Mouse (Mus musculus) G1E (cell line): ENCODE measurements around the gene Mxd1. TPM values are rescaled to one million over a fixed set of nuclear protein-coding genes. Genes with fewer than 3 reads are reported as not detected.

ENCODE experiments used
- ATAC-seq: 2 replicates; pipeline ENCODE4 v1.8.0; 2016; ENCODE audit warnings: mild to moderate bottlenecking; ENCODE audit not compliant: insufficient number of reproducible peaks, poor library complexity, low FRiP score, severe bottlenecking; ENCODE audit errors: extremely low read depth
- DNase-seq: peaks from one replicate; pipeline ENCODE4 v3.0.0; 2012; ENCODE audit warnings: low spot score
- H3K27me3 ChIP-seq: 2 replicates; pipeline ENCODE4 v1.6.1; 2012; ENCODE audit warnings: mild to moderate bottlenecking, low read length, inconsistent platforms; ENCODE audit not compliant: insufficient read depth
- H3K36me3 ChIP-seq: replicated peaks from 2 replicates; pipeline ENCODE3; 2012; ENCODE audit warnings: mild to moderate bottlenecking, inconsistent platforms
- H3K4me1 ChIP-seq: 2 replicates; pipeline ENCODE4 v1.6.1; 2012; ENCODE audit warnings: low read depth, low read length, inconsistent platforms, mixed read lengths; ENCODE audit not compliant: insufficient read depth
- H3K4me3 ChIP-seq: 2 replicates; pipeline ENCODE4 v1.5.1; 2012; ENCODE audit warnings: low read depth, mild to moderate bottlenecking, inconsistent platforms, low read length, moderate library complexity, mixed read lengths
- H3K9me3 ChIP-seq: replicated peaks from 2 replicates; pipeline ENCODE4 v1.6.1; 2012; ENCODE audit warnings: inconsistent platforms
- CTCF ChIP-seq: IDR thresholded peaks from 2 replicates; pipeline ENCODE4 v1.5.1; 2012; ENCODE audit warnings: low read depth, low read length, inconsistent platforms, mixed read lengths
- GATA1 ChIP-seq: IDR thresholded peaks from 2 replicates; pipeline ENCODE4 v1.6.1; 2012; ENCODE audit warnings: borderline replicate concordance, low read length, inconsistent platforms, mixed read lengths
- GATA2 ChIP-seq: IDR thresholded peaks from 2 replicates; pipeline ENCODE4 v1.6.1; 2012; ENCODE audit warnings: low read depth, low read length, inconsistent platforms, borderline replicate concordance
- POLR2AphosphoS5 ChIP-seq: IDR thresholded peaks from 2 replicates; pipeline ENCODE4 v1.6.1; 2012; ENCODE audit warnings: low read depth, low read length, inconsistent platforms; ENCODE audit not compliant: insufficient replicate concordance
- TAL1 ChIP-seq: conservative IDR thresholded peaks from 2 replicates; pipeline ENCODE4 v1.6.1; 2012; ENCODE audit warnings: low read depth, low read length, inconsistent platforms, mixed read lengths
- polyA plus RNA-seq: library from polyadenylated mRNA; stranded (reverse); fragments of >175 nt; gene quantifications from 2 replicates; pipeline ENCODE4 v1.2.3, GENCODE M21; 2012
- total RNA-seq, 2 experiments: library from RNA; stranded (forward) in 1 of 2; stranded (reverse) in 1 of 2; fragments of 200-1000 nt in 1 of 2; fragments of >200 nt in 1 of 2; fragmentation: Nextera tagmentation in 1 of 2; gene quantifications; 2 replicates each; pipeline ENCODE4 v1.2.3; 2014 to 2017

The Mxd1 gene
- total and polyA plus RNA-seq, 3 experiments, result 6.6 to 116 (median 72.4) TPM

DNA sequence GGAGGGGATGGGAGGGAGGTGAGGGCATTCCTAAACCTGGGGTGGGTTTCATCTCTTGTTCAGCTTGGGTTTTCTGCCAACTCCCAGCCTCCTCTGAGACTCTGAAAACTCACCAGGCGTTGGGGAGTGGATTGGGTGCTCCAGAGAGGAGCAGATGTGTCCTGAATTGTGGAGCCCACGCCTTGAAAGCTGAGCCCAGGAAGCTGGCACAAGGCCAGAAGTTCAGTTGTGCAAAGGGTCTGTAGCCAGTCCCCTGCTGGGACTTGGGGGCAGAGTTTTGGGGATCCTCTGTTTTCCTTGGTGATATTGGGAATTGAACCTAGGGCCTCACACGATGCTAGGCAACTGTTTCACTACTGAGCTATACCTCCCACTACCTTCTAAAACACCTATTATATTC is 38.8 kb downstream of the Mxd1 start:
- H3K4me1 ChIP-seq, result peaks cover 8% of the 10 kb centered on the region
- DNase-seq (no peak), ATAC-seq (no peak)
- peaks cover 41% of the 10 kb centered on the region for H3K27me3 ChIP-seq
- no peaks in the 10 kb centered on the region for H3K9me3 ChIP-seq
- TF ChIP-seq TAL1, result no peak
- TF ChIP-seq POLR2AphosphoS5, result no peak
- TF ChIP-seq CTCF, result no peak
- H3K4me3 ChIP-seq, result no peak overlapping the region
- H3K36me3 ChIP-seq, result no peaks in the 10 kb centered on the region

- DNase-seq, result no peak
- ATAC-seq, result no peak
- H3K4me1 ChIP-seq, result peaks cover 8% of the 10 kb centered on the region
- H3K36me3 ChIP-seq, result no peaks in the 10 kb centered on the region
- H3K9me3 ChIP-seq, result no peaks in the 10 kb centered on the region
- peaks cover 61% of the 10 kb centered on the region for H3K27me3 ChIP-seq
- TF ChIP-seq POLR2AphosphoS5, result no peak
- TF ChIP-seq CTCF, result no peak
- no peak for TF ChIP-seq GATA2
- TF ChIP-seq GATA1, result no peak
- no peak for TF ChIP-seq TAL1
- no peak within 1 kb of the TSS for H3K4me3 ChIP-seq
Measured at GRCm38 (mm10) chr6:86627946-86628345, 41.0 kb downstream of the Mxd1 start, which contains the start of gene Asprv1. Asprv1 (plus strand) TSS chr6:86628164.

DNA sequence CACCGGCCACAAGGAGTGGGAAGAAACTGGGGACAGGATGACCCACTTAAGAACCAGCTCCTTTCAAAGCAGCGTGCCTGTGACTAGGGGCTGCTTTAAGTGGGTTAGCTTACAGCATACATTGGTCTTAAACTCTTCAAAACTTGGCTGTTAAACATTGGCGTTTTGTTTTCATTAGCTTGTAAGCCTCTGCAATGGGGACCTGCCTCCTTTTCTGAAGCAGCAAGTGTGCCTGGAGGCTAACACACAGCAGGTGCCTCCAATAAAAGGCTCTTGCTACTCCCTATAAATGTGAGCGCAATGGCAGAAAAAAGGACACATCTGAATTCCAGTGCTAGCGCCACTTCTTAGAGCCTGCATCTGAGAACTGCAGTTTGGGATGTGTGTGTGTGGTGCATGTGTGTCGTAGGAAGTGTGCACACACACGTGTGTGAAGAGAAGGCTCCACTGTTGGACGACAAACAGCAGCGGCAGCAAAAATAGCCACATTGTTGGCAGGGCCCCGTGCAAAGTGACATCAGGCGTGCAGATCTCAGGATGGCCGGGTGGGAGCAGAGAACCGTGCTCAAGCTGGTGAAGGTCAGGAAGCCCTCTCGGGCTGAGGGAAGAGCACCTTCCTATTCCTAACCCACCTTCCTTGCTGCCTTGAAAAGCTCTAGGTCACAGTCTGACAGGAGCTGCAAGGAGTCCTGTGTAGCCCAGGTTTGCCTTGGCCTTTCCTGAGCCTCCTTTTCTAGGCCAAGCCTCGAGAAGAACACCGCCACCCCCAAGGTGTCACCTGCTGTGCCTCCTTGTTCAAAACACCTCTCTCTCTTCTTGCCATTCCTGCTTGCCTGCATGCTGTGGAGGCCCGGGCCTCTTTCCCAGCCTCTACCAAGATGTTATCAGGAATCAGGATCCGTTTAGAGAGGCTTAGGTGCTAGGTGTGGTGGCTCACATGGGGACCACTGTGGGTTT is 44.6 kb downstream of the Mxd1 start:
- H3K4me3 ChIP-seq, result no peak overlapping the region
- no peak for DNase-seq
- no peaks in the 10 kb centered on the region for H3K9me3 ChIP-seq
- TF ChIP-seq POLR2AphosphoS5 (no peak), CTCF (no peak), TAL1 (no peak), GATA1 (no peak), GATA2 (no peak)
- H3K4me1 ChIP-seq, result peaks cover 7% of the 10 kb centered on the region; the same call in 1 of the 2 replicates
- ATAC-seq, result no peak
- no peaks in the 10 kb centered on the region for H3K36me3 ChIP-seq
- peaks cover 80% of the 10 kb centered on the region for H3K27me3 ChIP-seq

- no peak for TF ChIP-seq CTCF
- no peak for TF ChIP-seq POLR2AphosphoS5
- no peak for TF ChIP-seq GATA1
- TF ChIP-seq TAL1, result no peak
- no peak for TF ChIP-seq GATA2
- H3K9me3 ChIP-seq, result no peaks in the 10 kb centered on the region
- ATAC-seq (no peak), DNase-seq (no peak)
- no peaks in the 10 kb centered on the region for H3K36me3 ChIP-seq
- peaks cover 6% of the 10 kb centered on the region; the same call in 1 of the 2 replicates for H3K4me1 ChIP-seq
- no peak overlapping the region for H3K4me3 ChIP-seq
- H3K27me3 ChIP-seq, result peaks cover 75% of the 10 kb centered on the region
Measured at GRCm38 (mm10) chr6:86623201-86623600, 45.8 kb downstream of the Mxd1 start.

GRCm38 (mm10) chr6:86615301-86615700 is 53.7 kb downstream of the Mxd1 start:
- Histone ChIP-seq H3K9me3 (no peaks in the 10 kb centered on the region), H3K36me3 (no peaks in the 10 kb centered on the region), H3K27me3 (peaks cover 65% of the 10 kb centered on the region), H3K4me1 (peaks cover 6% of the 10 kb centered on the region), H3K4me3 (no peak overlapping the region)
- DNase-seq (no peak), ATAC-seq (no peak)
- TF ChIP-seq TAL1, result no peak
- TF ChIP-seq GATA1, result no peak
- TF ChIP-seq POLR2AphosphoS5, result no peak
- no peak for TF ChIP-seq GATA2
- no peak for TF ChIP-seq CTCF

DNA sequence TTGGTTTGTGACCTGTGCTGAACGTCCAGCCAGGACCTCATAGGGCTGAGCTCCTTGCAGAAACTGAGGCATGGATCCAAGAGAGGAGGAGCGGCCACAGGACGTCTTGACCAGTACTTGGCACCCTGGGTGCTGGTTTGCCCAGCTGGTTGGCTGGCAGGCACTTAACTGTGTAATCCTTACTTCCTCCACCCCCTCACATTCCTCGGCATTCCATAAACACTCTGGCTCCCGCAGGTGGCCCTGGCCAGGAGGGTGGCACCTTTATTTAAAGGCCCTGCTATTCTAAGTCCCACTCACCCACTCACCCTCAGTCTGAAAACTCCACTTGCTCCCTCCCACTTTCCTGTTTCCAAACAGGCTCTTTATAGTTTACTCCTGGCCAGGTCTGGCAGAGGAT is 58.2 kb downstream of the Mxd1 start:
- no peaks in the 10 kb centered on the region for H3K36me3 ChIP-seq
- peaks cover 45% of the 10 kb centered on the region for H3K27me3 ChIP-seq
- H3K4me1 ChIP-seq, result peaks cover 11% of the 10 kb centered on the region
- DNase-seq (no peak), ATAC-seq (no peak)
- no peak overlapping the region for H3K4me3 ChIP-seq
- H3K9me3 ChIP-seq, result no peaks in the 10 kb centered on the region
- TF ChIP-seq POLR2AphosphoS5, result no peak
- no peak for TF ChIP-seq GATA1
- no peak for TF ChIP-seq CTCF
- no peak for TF ChIP-seq GATA2

DNA sequence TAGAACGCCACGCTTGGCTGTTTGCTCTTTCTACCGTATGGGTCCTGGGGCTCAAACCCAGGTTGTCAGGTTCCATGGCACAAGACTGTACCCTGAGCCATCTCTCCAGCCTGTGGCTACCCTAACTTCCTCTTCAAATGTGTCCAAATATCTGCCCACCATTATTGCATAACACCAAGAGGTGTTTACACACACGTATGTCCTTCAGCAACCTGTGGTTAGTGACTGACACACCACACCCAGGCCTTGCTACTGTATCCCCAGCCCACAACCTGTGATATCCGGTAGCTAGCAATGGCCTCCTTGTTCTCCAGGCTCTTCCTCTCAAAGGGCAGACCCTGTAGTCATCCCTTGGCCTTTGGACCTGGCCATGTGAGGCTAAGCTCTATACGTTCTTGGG is 59.7 kb downstream of the Mxd1 start:
- no peaks in the 10 kb centered on the region for H3K36me3 ChIP-seq
- TF ChIP-seq TAL1 (no peak), GATA1 (no peak), GATA2 (no peak)
- DNase-seq, result no peak
- ATAC-seq, result no peak
- H3K4me1 ChIP-seq, result peaks cover 7% of the 10 kb centered on the region
- no peaks in the 10 kb centered on the region for H3K9me3 ChIP-seq
- H3K4me3 ChIP-seq, result no peak overlapping the region
- H3K27me3 ChIP-seq, result peaks cover 37% of the 10 kb centered on the region
